Comparison of ENCODE assay signal across 11 mouse cellular contexts in the genomic region with DNA sequence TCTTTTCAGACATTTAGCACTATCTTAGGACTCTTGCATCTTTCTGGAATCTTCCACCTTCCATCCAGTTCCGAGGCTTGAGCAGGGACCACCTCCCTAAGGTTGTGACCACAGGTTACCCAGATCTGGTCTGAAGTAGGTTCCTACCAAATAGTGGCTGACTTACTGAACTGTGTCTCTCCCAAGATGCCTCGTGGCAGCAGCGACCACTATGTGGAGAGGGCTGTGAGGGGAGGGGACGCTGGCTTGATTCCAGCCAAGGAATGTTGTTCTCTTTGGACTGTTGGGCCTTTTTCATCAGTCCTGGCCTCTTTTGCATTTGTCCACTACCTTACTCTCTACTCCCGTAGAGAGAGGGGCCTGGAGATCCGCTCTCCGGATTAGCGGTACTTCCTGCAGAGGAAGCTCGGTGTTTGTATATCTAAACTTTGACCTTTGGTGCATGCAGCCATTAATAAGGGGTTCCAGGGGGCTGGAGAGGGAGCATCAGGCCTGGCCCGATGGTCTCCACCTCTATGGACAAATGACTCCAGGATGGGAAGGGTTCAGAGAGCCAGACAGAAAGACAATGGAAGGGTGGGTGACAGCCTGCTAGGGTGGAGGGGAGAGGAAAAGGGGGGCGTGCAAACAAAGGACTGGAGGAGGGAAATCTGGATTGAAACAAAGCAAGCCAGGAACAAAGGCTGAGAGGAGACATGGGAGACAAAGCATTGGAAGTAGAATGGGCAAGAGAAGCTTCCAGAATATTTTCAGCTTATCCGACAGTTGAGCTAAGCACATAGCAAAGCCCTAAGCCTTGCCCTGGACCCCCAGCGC. TPM values are rescaled to one million over a fixed set of nuclear protein-coding genes. Genes with fewer than 3 reads are reported as not detected.
DNase-seq lines count a peak whose midpoint lies in the region; ATAC-seq and TF ChIP-seq lines count a peak whose summit lies in the region.
"Had no signal": no experiment of that assay in that cellular context is flagged by ENCODE, and none has a peak within 500 bp of the region (broad histone marks: within the 10 kb centered on the region; RNA-seq: fewer than 3 reads in every experiment).

No protein-coding gene starts in this region.

- H3K36me3 ChIP-seq in lung, embryonic 14.5 days (ENCODE audit: insufficient read depth), result no peaks in the 10 kb centered on the region
- no peaks in the 10 kb centered on the region for H3K36me3 ChIP-seq in forebrain, embryonic 13.5 days (ENCODE audit: poor library complexity, severe bottlenecking)
- H3K36me3 ChIP-seq in limb, embryonic 10.5 days, result no peaks in the 10 kb centered on the region
- H3K36me3 ChIP-seq: embryonic facial prominence, embryonic 15.5 days had no signal

- H3K27ac ChIP-seq in lung, embryonic 14.5 days (ENCODE audit: low read depth), result peak overlapping the region; percentile 67
- H3K27ac ChIP-seq in forebrain, embryonic 13.5 days, result peak overlapping the region; percentile 88
- peak overlapping the region; percentile 80 for H3K27ac ChIP-seq in limb, embryonic 10.5 days
- H3K27ac ChIP-seq: embryonic facial prominence, embryonic 15.5 days had no signal

- H3K9me3 ChIP-seq in lung, embryonic 14.5 days (ENCODE audit: low read depth, low read length), result no peaks in the 10 kb centered on the region
- no peaks in the 10 kb centered on the region for H3K9me3 ChIP-seq in forebrain, embryonic 13.5 days (replicated peaks)
- no peaks in the 10 kb centered on the region for H3K9me3 ChIP-seq in limb, embryonic 10.5 days (replicated peaks)
- H3K9me3 ChIP-seq: embryonic facial prominence, embryonic 15.5 days; megakaryocyte, embryonic 14.5 days had no signal

- DNase-seq in lung, embryonic 14.5 days, result peak; percentile 77
- no peak for DNase-seq in lung, postnatal 36 days
- DNase-seq in limb, embryonic 10.5 days (ENCODE audit: low spot score), result no peak
- DNase-seq in retina, postnatal 1 day, result peak; percentile 81
- no peak for DNase-seq in thymus, postnatal 4 days
- no peak for DNase-seq in thymus, postnatal 25 days
- DNase-seq: adrenal gland, postnatal 14 days had no signal

- H3K4me3 ChIP-seq in lung, embryonic 14.5 days (ENCODE audit: low read depth, low read length), result no peak overlapping the region
- no peak overlapping the region for H3K4me3 ChIP-seq in forebrain, embryonic 13.5 days
- no peak overlapping the region for H3K4me3 ChIP-seq in limb, embryonic 10.5 days
- H3K4me3 ChIP-seq: embryonic facial prominence, embryonic 15.5 days; megakaryocyte, embryonic 14.5 days had no signal

- H3K4me1 ChIP-seq in lung, embryonic 14.5 days (ENCODE audit: insufficient read depth), result peaks cover 24% of the 10 kb centered on the region
- peaks cover 49% of the 10 kb centered on the region for H3K4me1 ChIP-seq in forebrain, embryonic 13.5 days
- peaks cover 67% of the 10 kb centered on the region for H3K4me1 ChIP-seq in limb, embryonic 10.5 days
- H3K4me1 ChIP-seq: megakaryocyte, embryonic 14.5 days had no signal

- no peak for TF ChIP-seq CTCF in lung, embryonic 14.5 days (IDR thresholded peaks at IDR 0.05; ENCODE audit: low read depth)

- H3K27me3 ChIP-seq in lung, embryonic 14.5 days (ENCODE audit: insufficient read depth, low read length), result no peaks in the 10 kb centered on the region
- H3K27me3 ChIP-seq in forebrain, embryonic 13.5 days, result no peaks in the 10 kb centered on the region
- H3K27me3 ChIP-seq in limb, embryonic 10.5 days (ENCODE audit: low read depth, poor library complexity, severe bottlenecking), result peaks cover 20% of the 10 kb centered on the region; the same call in 1 of the 2 replicates
- H3K27me3 ChIP-seq: embryonic facial prominence, embryonic 15.5 days had no signal

- H3K4me2 ChIP-seq in lung, embryonic 14.5 days, result no peak overlapping the region
- H3K4me2 ChIP-seq in forebrain, embryonic 13.5 days, result no peak overlapping the region
- H3K4me2 ChIP-seq: embryonic facial prominence, embryonic 15.5 days had no signal

- no peak overlapping the region for H3K9ac ChIP-seq in lung, embryonic 14.5 days
- H3K9ac ChIP-seq in forebrain, embryonic 13.5 days, result peak overlapping the region; percentile 35; the same call in 1 of the 2 replicates
- H3K9ac ChIP-seq: embryonic facial prominence, embryonic 15.5 days had no signal

- peak; percentile 45 for ATAC-seq in lung, embryonic 14.5 days (ENCODE audit: insufficient read depth)
- ATAC-seq in forebrain, embryonic 13.5 days, result peak; percentile 50

- WGBS in lung, embryonic 14.5 days, result 27% methylated on average over 13 of the region's 13 CpGs
- 16% methylated on average over 13 of the region's 13 CpGs for WGBS in forebrain, embryonic 13.5 days
- 51% methylated on average over 13 of the region's 13 CpGs for WGBS in limb, embryonic 10.5 days

RNA-seq across cellular contexts. Expression of a gene that starts 39.1 kb away (rescaled TPM):
- not detected in 2 replicates for polyA plus RNA-seq in lung, embryonic 14.5 days (2014; fragmentation: Nextera tagmentation; extraction: Ambion mirVana)
- polyA plus RNA-seq in forebrain, embryonic 13.5 days (2015; fragmentation: Nextera tagmentation; extraction: Ambion mirVana), result not detected in 2 replicates
- polyA plus RNA-seq in limb, embryonic 10.5 days (2016; fragmentation: Nextera tagmentation; extraction: Ambion mirVana), result not detected in 2 replicates
- polyA plus RNA-seq: embryonic facial prominence, embryonic 15.5 days; heart, postnatal 0 days had no signal

Comparison
In these comparisons a context has a peak if more than half of its experiments do, and no peak if none do; other contexts are left out.
1. DNase-seq: peak in lung, embryonic 14.5 days (single experiment) and retina, postnatal 1 day (single experiment); none in lung, postnatal 36 days (single experiment), limb, embryonic 10.5 days (single experiment), thymus, postnatal 4 days (single experiment) and thymus, postnatal 25 days (single experiment).
2. Peak in every context shown above with its lines, with median percentiles within 50 percentile points of each other: H3K27ac ChIP-seq.